Mouse (Mus musculus): ENCODE data around the gene AC134908.4. TPM values are rescaled to one million over a fixed set of nuclear protein-coding genes. Genes with fewer than 3 reads are reported as not detected.
"Not testable (repeated sequence)": the region's sequence is repeated elsewhere in the genome, so short reads cannot be mapped to it uniquely, and the experiment has no call there.

Gene AC134908.4
- polyA plus RNA-seq, 1 experiment from 2014 or later = 0.29 TPM

GRCm38 (mm10) chr17:25808028-25808427 lies 12.6 kb upstream of the AC134908.4 start:
- Histone ChIP-seq H3K9ac (ENCODE audit: low read length) (no peak overlapping the region), H3K27ac (replicated peaks; ENCODE audit: low read depth, low read length) (no peak overlapping the region), H3K36me3 (ENCODE audit: control insufficient read depth, insufficient read depth, low read length) (no peaks in the 10 kb centered on the region), H3K27me3 (ENCODE audit: control insufficient read depth, insufficient read depth, low read length) (peaks cover 33% of the 10 kb centered on the region), H3K4me2 (ENCODE audit: low read depth, severe bottlenecking) (peak overlapping the region; percentile 97), H3K9me3 (ENCODE audit: control insufficient read depth, low read length) (no peaks in the 10 kb centered on the region), H3K4me1 (ENCODE audit: control insufficient read depth, insufficient read depth, low read length) (0 out of 2 replicates have a peak, but pooled peaks cover 2% of the 10 kb centered on the region), H3K4me3 (ENCODE audit: low read depth, low read length) (peak overlapping the region; percentile 68; the same call in 1 of the 2 replicates)
- ATAC-seq (ENCODE audit: insufficient number of reproducible peaks, low FRiP score, low TSS enrichment, low read depth) (no peak), DNase-seq (ENCODE audit: low spot score) (no peak)
- WGBS = 40% methylated on average over 5 of the region's 5 CpGs

GRCm38 (mm10) chr17:25807452-25807851 lies 12.0 kb upstream of the AC134908.4 start:
- H3K4me3 ChIP-seq (ENCODE audit: low read depth, low read length); H3K9ac ChIP-seq (ENCODE audit: low read length); H3K27ac ChIP-seq (replicated peaks; ENCODE audit: low read depth, low read length); H3K4me1 ChIP-seq (ENCODE audit: control insufficient read depth, insufficient read depth, low read length); H3K9me3 ChIP-seq (ENCODE audit: control insufficient read depth, low read length); DNase-seq (ENCODE audit: low spot score); H3K36me3 ChIP-seq (ENCODE audit: control insufficient read depth, insufficient read depth, low read length); ATAC-seq (ENCODE audit: insufficient number of reproducible peaks, low FRiP score, low TSS enrichment, low read depth); H3K4me2 ChIP-seq (ENCODE audit: low read depth, severe bottlenecking): not testable (repeated sequence)
- H3K27me3 ChIP-seq (ENCODE audit: control insufficient read depth, insufficient read depth, low read length) = peaks cover 33% of the 10 kb centered on the region
- WGBS = 47% methylated on average over 2 of the region's 2 CpGs

- Histone ChIP-seq H3K4me1 (ENCODE audit: control insufficient read depth, insufficient read depth, low read length) (0 out of 2 replicates have a peak, but pooled peaks cover 2% of the 10 kb centered on the region), H3K9me3 (ENCODE audit: control insufficient read depth, low read length) (no peaks in the 10 kb centered on the region), H3K36me3 (ENCODE audit: control insufficient read depth, insufficient read depth, low read length) (no peaks in the 10 kb centered on the region), H3K9ac (ENCODE audit: low read length) (no peak overlapping the region), H3K27ac (replicated peaks; ENCODE audit: low read depth, low read length) (no peak overlapping the region), H3K4me2 (ENCODE audit: low read depth, severe bottlenecking) (no peak overlapping the region), H3K27me3 (ENCODE audit: control insufficient read depth, insufficient read depth, low read length) (peaks cover 35% of the 10 kb centered on the region), H3K4me3 (ENCODE audit: low read depth, low read length) (no peak overlapping the region)
- 82% methylated on average over 4 of the region's 4 CpGs for WGBS
- DNase-seq (ENCODE audit: low spot score) (no peak), ATAC-seq (ENCODE audit: insufficient number of reproducible peaks, low FRiP score, low TSS enrichment, low read depth) (no peak)
Measured at GRCm38 (mm10) chr17:25806507-25806906, 11.0 kb upstream of the AC134908.4 start.

- WGBS = 14% methylated on average over 10 of the region's 10 CpGs
- Histone ChIP-seq H3K9ac (ENCODE audit: low read length) (peak overlapping the region; percentile 43; the same call in 1 of the 2 replicates), H3K9me3 (ENCODE audit: control insufficient read depth, low read length) (no peaks in the 10 kb centered on the region), H3K4me3 (ENCODE audit: low read depth, low read length) (no peak overlapping the region), H3K27ac (replicated peaks; ENCODE audit: low read depth, low read length) (no peak overlapping the region), H3K27me3 (ENCODE audit: control insufficient read depth, insufficient read depth, low read length) (peaks cover 4% of the 10 kb centered on the region), H3K36me3 (ENCODE audit: control insufficient read depth, insufficient read depth, low read length) (no peaks in the 10 kb centered on the region), H3K4me1 (ENCODE audit: control insufficient read depth, insufficient read depth, low read length) (no peaks in the 10 kb centered on the region), H3K4me2 (ENCODE audit: low read depth, severe bottlenecking) (no peak overlapping the region)
- no peak for DNase-seq (ENCODE audit: low spot score)
- ATAC-seq (ENCODE audit: insufficient number of reproducible peaks, low FRiP score, low TSS enrichment, low read depth) = no peak
Measured at GRCm38 (mm10) chr17:25802825-25803517, 7.5 kb upstream of the AC134908.4 start.

- 0 out of 2 replicates have a peak, but pooled peaks cover 2% of the 10 kb centered on the region for H3K27me3 ChIP-seq (ENCODE audit: control insufficient read depth, insufficient read depth, low read length)
- no peak overlapping the region for H3K4me3 ChIP-seq (ENCODE audit: low read depth, low read length)
- H3K27ac ChIP-seq (replicated peaks; ENCODE audit: low read depth, low read length) = no peak overlapping the region
- H3K4me2 ChIP-seq (ENCODE audit: low read depth, severe bottlenecking) = no peak overlapping the region
- H3K9ac ChIP-seq (ENCODE audit: low read length) = no peak overlapping the region
- no peaks in the 10 kb centered on the region for H3K9me3 ChIP-seq (ENCODE audit: control insufficient read depth, low read length)
- DNase-seq (ENCODE audit: low spot score) = peak; percentile 76
- H3K36me3 ChIP-seq (ENCODE audit: control insufficient read depth, insufficient read depth, low read length) = no peaks in the 10 kb centered on the region
- ATAC-seq (ENCODE audit: insufficient number of reproducible peaks, low FRiP score, low TSS enrichment, low read depth) = no peak
- 9% methylated on average over 6 of the region's 6 CpGs for WGBS
- H3K4me1 ChIP-seq (ENCODE audit: control insufficient read depth, insufficient read depth, low read length) = peaks cover 8% of the 10 kb centered on the region
Measured at GRCm38 (mm10) chr17:25801029-25801428, 5.6 kb upstream of the AC134908.4 start.

- ATAC-seq (ENCODE audit: insufficient number of reproducible peaks, low FRiP score, low TSS enrichment, low read depth) (peak; percentile 82; the same call in 1 of the 2 replicates), DNase-seq (ENCODE audit: low spot score) (peak; percentile 95)
- Histone ChIP-seq H3K27me3 (ENCODE audit: control insufficient read depth, insufficient read depth, low read length) (no peaks in the 10 kb centered on the region), H3K9ac (ENCODE audit: low read length) (peak within 1 kb of the TSS; percentile 79), H3K27ac (replicated peaks; ENCODE audit: low read depth, low read length) (peak within 1 kb of the TSS; percentile 57), H3K4me3 (ENCODE audit: low read depth, low read length) (peak within 1 kb of the TSS; percentile 76), H3K4me1 (ENCODE audit: control insufficient read depth, insufficient read depth, low read length) (peaks cover 30% of the 10 kb centered on the region), H3K9me3 (ENCODE audit: control insufficient read depth, low read length) (no peaks in the 10 kb centered on the region), H3K36me3 (ENCODE audit: control insufficient read depth, insufficient read depth, low read length) (no peaks in the 10 kb centered on the region), H3K4me2 (ENCODE audit: low read depth, severe bottlenecking) (peak within 1 kb of the TSS; percentile 99)
- under 1% methylated on average over 34 of the region's 35 CpGs for WGBS
Measured at GRCm38 (mm10) chr17:25796951-25797369, 1.5 kb upstream of the AC134908.4 start, which contains the start of gene Metrn. Gene Metrn (minus strand): TSS chr17:25797136.

GRCm38 (mm10) chr17:25796211-25796771 lies 832 bp upstream of the AC134908.4 start:
- peak overlapping the region; percentile 99 for H3K4me2 ChIP-seq (ENCODE audit: low read depth, severe bottlenecking)
- H3K9me3 ChIP-seq (ENCODE audit: control insufficient read depth, low read length) = no peaks in the 10 kb centered on the region
- H3K9ac ChIP-seq (ENCODE audit: low read length) = peak overlapping the region; percentile 79
- H3K27ac ChIP-seq (replicated peaks; ENCODE audit: low read depth, low read length) = peak overlapping the region; percentile 57
- no peaks in the 10 kb centered on the region for H3K27me3 ChIP-seq (ENCODE audit: control insufficient read depth, insufficient read depth, low read length)
- peaks cover 33% of the 10 kb centered on the region for H3K4me1 ChIP-seq (ENCODE audit: control insufficient read depth, insufficient read depth, low read length)
- peak overlapping the region; percentile 76 for H3K4me3 ChIP-seq (ENCODE audit: low read depth, low read length)
- under 1% methylated on average over 37 of the region's 37 CpGs for WGBS
- DNase-seq (ENCODE audit: low spot score) (peak; percentile 52), ATAC-seq (ENCODE audit: insufficient number of reproducible peaks, low FRiP score, low TSS enrichment, low read depth) (peak; percentile 26; the same call in 1 of the 2 replicates)
- no peaks in the 10 kb centered on the region for H3K36me3 ChIP-seq (ENCODE audit: control insufficient read depth, insufficient read depth, low read length)

- Histone ChIP-seq H3K4me2 (ENCODE audit: low read depth, severe bottlenecking) (peak overlapping the region; percentile 99; the same call in 1 of the 2 replicates), H3K36me3 (ENCODE audit: control insufficient read depth, insufficient read depth, low read length) (no peaks in the 10 kb centered on the region), H3K4me3 (ENCODE audit: low read depth, low read length) (no peak overlapping the region), H3K27ac (replicated peaks; ENCODE audit: low read depth, low read length) (no peak overlapping the region), H3K4me1 (ENCODE audit: control insufficient read depth, insufficient read depth, low read length) (peaks cover 35% of the 10 kb centered on the region), H3K9ac (ENCODE audit: low read length) (no peak overlapping the region), H3K9me3 (ENCODE audit: control insufficient read depth, low read length) (no peaks in the 10 kb centered on the region), H3K27me3 (ENCODE audit: control insufficient read depth, insufficient read depth, low read length) (no peaks in the 10 kb centered on the region)
- ATAC-seq (ENCODE audit: insufficient number of reproducible peaks, low FRiP score, low TSS enrichment, low read depth) (no peak), DNase-seq (ENCODE audit: low spot score) (no peak)
- 87% methylated on average over 17 of the region's 17 CpGs for WGBS
Measured at GRCm38 (mm10) chr17:25794998-25795397, 461 bp downstream of the AC134908.4 start.

Measured in limb, embryonic 11.5 days (tissue).